Mouse (Mus musculus) left cerebral cortex, adult 18-20 months (tissue): ENCODE measurements around the gene Fam213a. TPM values are rescaled to one million over a fixed set of nuclear protein-coding genes. Genes with fewer than 3 reads are reported as not detected.

ENCODE experiments used
- DNase-seq, 2 experiments: peaks; one replicate each; pipeline ENCODE4 v3.0.0; 2021 to 2022; ENCODE audit warnings: low spot score in 2 of 2, mixed read lengths in 1 of 2
- total RNA-seq, 2 experiments: library from RNA; stranded (reverse); gene quantifications; 2 replicates each; pipeline ENCODE4 v1.2.3; 2021

The Fam213a gene
- total RNA-seq, 2 experiments from 2014 or later = 128 to 132 TPM

- no peak for DNase-seq
These were observed 49.4 kb downstream of the Fam213a start for GRCm38 (mm10) chr14:40964214-40964610.

- no peak for DNase-seq
These were observed 49.9 kb downstream of the Fam213a start for GRCm38 (mm10) chr14:40963501-40964213.

GRCm38 (mm10) chr14:40962365-40963290 lies 51.0 kb downstream of the Fam213a start:
- no peak for DNase-seq

- no peak for DNase-seq
These were observed 53.4 kb downstream of the Fam213a start for GRCm38 (mm10) chr14:40960237-40960636.

GRCm38 (mm10) chr14:40959586-40959985 lies 54.0 kb downstream of the Fam213a start:
- DNase-seq = no peak

- DNase-seq = no peak
These were observed 54.6 kb downstream of the Fam213a start for GRCm38 (mm10) chr14:40958986-40959381.

- DNase-seq = peak; percentile 78 to 79
These were observed 55.3 kb downstream of the Fam213a start for GRCm38 (mm10) chr14:40958083-40958985.

GRCm38 (mm10) chr14:40957607-40958006 lies 56.0 kb downstream of the Fam213a start:
- no peak for DNase-seq

GRCm38 (mm10) chr14:40956252-40957146 lies 57.1 kb downstream of the Fam213a start:
- DNase-seq = peak; percentile 61 to 62

- DNase-seq = peak; percentile 81 to 85
These were observed 57.9 kb downstream of the Fam213a start for GRCm38 (mm10) chr14:40955596-40956251.

- no peak for DNase-seq
These were observed 58.4 kb downstream of the Fam213a start for GRCm38 (mm10) chr14:40955146-40955545.

- DNase-seq = no peak
These were observed 60.2 kb downstream of the Fam213a start for GRCm38 (mm10) chr14:40953381-40953780.

GRCm38 (mm10) chr14:40952715-40953114 lies 60.9 kb downstream of the Fam213a start:
- no peak for DNase-seq

GRCm38 (mm10) chr14:40952301-40952700 lies 61.3 kb downstream of the Fam213a start:
- no peak for DNase-seq

- DNase-seq = no peak
These were observed 63.6 kb downstream of the Fam213a start for GRCm38 (mm10) chr14:40949730-40950614.

- DNase-seq = no peak
These were observed 64.5 kb downstream of the Fam213a start for GRCm38 (mm10) chr14:40949047-40949446.

- no peak for DNase-seq
These were observed 65.1 kb downstream of the Fam213a start for GRCm38 (mm10) chr14:40948522-40948921.
